Mouse (Mus musculus) small intestine, adult 2 months (tissue): Measurements from ENCODE around the gene Wdfy3.
"Not testable (repeated sequence)": the region's sequence is repeated elsewhere in the genome, so short reads cannot be mapped to it uniquely, and the experiment has no call there.

Source experiments
- CTCF ChIP-seq: fragments of 200-500 bp; IDR thresholded peaks from 2 replicates; pipeline ENCODE4 v1.5.1; 2012; ENCODE audit warnings: low read depth, mild to moderate bottlenecking, control low read depth, inconsistent platforms, low read length, moderate library complexity, mixed read lengths; ENCODE audit not compliant: insufficient replicate concordance, insufficient read length; ENCODE audit errors: extremely low read depth
- POLR2A ChIP-seq: fragments of 200-500 bp; IDR thresholded peaks from 2 replicates; pipeline ENCODE4 v1.6.1; 2012; ENCODE audit warnings: low read depth, mild to moderate bottlenecking, control low read depth, inconsistent platforms, low read length, moderate library complexity

GRCm38 (mm10) chr5:101972594-101972993 lies 97.1 kb downstream of the Wdfy3 start:
- TF ChIP-seq CTCF, result peak; percentile 17; the same call in 1 of the 2 replicates
- not testable (repeated sequence) for TF ChIP-seq POLR2A
